Mouse (Mus musculus): ENCODE data around the gene Kcnj1.

Kcnj1 gene

DNA sequence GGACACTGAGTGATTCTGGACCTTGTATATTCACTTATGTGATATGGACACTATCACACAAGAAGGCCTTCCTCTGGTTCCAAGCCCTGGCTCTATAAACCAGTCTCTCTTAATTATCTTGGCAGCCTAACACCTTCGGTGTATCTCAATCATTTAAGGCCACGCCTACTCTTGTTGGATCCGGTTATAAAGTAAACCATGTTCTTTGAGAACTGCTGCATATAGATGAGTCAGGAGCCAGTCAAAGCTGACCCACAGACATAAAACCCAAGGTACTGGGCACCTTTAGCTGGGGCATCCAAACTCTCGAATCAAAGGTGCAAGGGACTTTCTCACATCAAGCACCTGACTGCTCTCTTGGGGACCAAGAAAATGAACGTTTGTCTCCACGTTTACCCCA, at the start of gene Kcnj1:
Kcnj1 (plus strand) TSS at position 292 of the 400 bp plus-strand sequence.
- DNase-seq (ENCODE audit: low spot score in 2 of 2), result no peak

DNA sequence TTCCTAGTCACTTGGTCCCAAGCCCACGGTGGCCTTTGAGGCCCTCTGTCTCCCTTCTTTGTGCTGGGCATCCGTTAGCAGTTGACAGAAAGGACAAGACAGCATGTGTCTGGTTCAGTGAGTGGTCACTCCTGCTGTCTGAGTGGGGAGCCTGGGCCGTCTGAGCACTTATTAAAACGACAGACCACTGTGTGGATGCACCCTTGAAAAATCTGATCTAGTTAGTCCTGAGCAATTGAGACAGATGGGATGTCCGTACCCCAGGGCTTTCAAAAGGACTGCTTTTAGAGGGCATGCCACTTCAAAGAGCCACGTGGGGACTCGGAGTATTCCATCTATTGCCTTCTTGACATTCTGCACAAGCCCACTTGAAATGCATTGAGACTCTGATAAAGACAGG, 48.7 kb upstream of the Kcnj1 start:
- no peak for DNase-seq (ENCODE audit: low spot score in 2 of 2)

DNA sequence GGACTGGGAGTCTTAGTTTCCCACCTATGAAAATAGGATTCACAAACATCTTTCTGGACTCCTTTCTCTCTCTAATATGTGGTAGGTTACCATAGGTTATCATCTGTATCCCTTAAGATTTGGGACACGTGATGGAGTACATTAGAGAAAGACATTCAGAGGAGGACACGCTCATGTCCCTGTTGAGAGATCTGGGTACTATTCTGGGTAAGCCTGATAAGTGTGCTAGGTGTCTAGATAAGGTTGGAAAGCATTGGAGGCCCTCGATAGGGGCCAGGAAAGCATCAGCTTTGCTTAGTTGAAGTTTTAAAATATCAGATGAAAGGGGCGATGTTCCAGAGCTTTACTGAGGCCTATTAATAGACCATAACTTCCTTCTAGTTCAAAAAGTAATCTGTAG, 43.5 kb upstream of the Kcnj1 start:
- no peak for DNase-seq (ENCODE audit: low spot score in 2 of 2)

DNA sequence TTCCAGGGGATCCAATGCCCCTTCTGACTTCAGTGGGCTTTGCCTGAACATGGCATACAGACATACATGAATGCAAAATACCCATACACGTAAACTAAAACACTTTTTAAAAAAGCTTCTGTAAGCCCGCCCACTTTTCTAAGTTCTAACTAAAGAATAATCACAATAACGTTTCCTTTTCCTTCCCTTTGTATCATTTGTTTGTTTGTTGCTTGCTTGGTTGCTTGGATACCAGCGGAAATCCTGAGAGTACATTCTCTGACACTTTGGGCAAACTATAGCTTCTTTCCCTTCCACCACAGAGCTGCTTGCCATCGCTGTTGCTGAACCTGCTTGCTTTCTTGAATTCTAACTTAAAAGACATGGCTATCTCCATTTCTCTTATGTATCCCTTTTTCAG, 41.1 kb upstream of the Kcnj1 start:
- DNase-seq (ENCODE audit: low spot score in 2 of 2), result no peak

DNA sequence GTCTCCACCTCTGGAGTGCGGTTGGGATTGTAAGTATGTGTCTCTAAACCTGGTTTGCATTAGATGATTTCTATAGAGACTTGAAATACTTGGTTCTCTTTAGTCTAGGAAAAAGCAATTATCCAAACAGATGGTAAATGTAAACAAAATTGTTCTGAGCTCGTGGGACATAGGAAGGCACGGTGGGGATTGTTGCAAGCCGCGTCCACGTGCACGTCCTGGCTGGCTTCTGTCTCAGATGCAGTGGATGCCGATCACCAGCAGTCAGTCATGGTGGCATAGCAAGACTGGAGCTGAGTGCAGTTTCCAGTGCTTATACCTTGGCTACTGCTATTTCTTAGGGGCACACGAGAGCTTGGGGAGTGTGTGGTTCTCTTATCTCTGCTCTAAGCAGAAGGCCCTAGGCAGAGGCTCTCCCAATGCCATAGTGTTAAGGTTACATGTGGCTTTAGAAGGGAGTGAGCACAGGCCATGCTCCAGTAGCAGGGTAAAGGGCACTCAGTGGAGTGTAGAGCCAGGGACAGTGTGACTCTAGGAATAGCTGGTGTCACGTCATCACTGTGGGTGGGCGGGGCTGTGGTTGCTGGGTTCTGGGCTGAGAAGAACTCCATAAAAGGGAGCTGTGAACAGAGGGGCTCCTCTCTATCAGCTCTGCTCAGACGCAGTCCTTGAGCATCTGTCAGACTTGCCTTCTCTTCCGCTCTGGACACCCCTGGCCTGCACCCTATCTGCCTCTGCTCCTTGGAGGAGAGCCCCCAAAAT, 36.7 kb upstream of the Kcnj1 start:
- DNase-seq (ENCODE audit: low spot score in 2 of 2), result no peak

DNA sequence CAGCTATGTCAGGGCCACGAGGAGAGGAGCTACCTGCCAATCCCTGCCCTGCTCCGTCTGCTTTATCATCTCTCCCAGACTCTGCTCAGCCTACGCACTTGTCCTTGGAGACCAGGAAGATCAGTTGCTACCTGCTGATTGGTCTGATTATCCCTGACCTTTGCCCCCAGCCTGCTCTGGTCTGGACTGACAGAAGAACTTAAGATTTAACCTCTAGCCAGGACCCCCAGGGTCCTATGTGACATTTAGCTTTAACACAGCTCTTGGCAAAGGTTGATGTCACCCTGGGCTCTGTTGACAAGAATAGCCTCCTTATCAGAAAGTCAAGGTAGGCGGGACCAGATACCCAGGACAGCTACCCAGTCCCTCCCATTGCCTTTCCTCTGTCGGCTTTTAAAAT, 31.5 kb upstream of the Kcnj1 start:
- no peak for DNase-seq (ENCODE audit: low spot score in 2 of 2)

DNA sequence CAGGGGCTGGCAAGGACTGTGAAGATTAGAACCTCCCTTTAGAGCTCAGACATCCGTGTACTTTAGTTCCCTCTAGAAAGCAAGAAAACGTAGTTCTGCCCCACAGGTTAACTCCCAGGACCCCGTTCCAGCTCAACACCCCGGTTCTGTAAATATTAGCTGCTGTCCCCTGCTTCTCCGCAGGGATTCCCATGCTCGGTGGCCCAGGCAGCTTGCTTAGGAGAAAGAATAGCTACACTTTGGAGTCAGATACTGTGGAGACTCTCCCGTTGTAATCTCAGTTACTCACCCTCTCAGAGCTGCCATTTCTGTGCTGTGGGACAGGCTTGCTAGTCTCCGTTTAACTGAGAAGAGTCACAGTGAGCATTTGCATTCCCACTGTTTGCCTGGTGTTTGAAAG, 29.4 kb upstream of the Kcnj1 start:
- DNase-seq (ENCODE audit: low spot score in 2 of 2), result no peak

DNA sequence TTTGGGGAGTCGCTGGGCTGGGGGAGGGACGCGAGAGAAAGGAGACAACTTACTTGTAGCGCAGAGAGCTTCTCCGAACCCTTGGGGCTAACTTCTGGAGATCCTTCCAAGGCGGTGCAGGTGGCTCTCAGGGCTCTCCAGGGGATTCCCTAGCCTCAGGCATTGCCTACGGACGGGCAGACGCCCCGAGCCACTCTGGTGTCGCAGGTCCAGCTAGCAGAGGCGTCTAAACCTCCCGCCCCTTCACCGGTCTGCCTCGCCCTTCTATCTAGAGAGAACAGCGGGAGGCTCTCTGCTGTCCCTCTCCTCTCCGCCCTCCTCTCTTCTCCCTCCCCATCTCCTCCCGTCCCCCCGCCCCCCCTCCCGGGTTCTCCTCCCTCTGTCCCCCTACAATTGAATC, 28.2 kb upstream of the Kcnj1 start, which contains the start of gene Kcnj5:
Kcnj5 (minus strand) TSS at position 300 of the 400 bp plus-strand sequence.
- no peak for DNase-seq (ENCODE audit: low spot score in 2 of 2)

DNA sequence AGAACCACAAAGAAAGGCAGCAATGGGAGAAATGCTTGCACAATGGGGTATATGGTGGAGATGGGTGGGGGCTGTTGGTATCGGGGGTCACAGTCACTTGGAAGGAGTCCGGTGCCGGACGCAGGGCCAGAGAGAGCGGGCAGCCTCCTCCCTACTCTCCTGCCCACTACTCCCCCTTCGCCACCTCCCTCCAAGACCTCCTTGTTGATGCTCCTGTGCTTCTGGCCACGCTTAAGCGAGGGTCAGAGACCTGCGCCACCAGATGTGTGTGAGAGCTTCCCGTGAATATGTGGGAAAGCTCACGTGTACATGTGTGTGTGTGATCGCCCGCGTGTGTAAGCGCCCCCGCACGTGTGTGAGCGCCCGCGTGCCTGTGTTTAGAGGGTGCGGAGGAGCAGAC, 27.8 kb upstream of the Kcnj1 start:
- DNase-seq (ENCODE audit: low spot score in 2 of 2), result peak in 1 of 2 experiments; percentile 28

DNA sequence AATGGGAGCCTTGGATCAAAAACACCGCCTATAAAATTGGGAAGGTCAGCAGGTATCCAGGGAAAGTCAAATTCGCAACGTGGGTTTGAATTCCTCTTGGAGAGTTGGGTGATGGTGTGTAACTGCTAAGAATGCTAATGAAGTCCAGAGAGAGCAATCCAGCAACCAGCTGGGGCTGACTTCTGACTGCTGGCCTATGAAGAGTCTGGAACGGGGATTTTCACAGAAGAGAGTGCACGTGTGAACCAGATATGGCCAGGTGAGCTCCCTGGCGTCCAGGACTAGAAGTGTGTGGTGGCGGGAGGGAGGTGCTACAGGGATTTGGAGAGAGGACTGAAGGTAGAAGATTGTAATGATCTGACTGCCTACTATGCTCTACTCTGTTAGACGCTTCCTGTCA, 24.2 kb upstream of the Kcnj1 start:
- DNase-seq (ENCODE audit: low spot score in 2 of 2), result no peak

DNA sequence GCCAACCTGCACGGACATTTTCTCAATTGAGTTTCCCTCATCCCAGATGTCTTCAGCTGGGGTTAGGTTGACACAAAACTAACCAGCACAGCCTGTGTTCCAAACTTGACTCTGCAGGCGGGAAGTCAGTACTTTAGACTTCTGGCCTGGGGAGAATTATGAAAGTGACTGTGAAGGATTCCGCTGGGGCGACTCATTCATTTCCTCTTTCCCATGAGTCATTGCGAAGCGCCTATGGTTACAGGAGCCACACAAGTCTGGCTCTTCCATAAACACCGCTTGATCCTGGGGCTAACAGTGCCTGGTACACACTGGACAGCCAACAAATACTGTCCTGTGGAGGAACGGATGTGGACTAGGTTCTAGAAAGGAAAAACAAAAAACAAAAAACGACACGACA, 22.9 kb upstream of the Kcnj1 start:
- DNase-seq (ENCODE audit: low spot score in 2 of 2), result no peak

DNA sequence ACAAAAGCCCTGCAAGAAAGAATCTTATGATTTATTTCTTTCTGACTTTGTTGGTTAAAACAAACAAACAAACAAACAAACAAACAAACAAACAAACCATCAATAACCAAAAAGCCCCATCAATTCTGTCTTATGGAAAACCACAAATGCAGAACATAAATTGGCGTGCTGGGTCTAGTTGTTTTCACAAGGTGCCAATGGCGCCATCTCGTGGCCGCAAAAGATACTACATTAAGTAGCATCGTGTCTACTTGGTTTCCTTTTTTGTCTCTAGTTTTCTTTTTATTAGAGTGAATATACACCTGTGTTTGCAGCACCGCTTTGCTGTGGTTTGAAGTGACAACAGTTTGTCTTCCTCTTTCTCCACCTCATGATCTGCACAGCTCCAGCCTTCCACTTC, 22.0 kb upstream of the Kcnj1 start:
- DNase-seq (ENCODE audit: low spot score in 2 of 2), result peak; percentile 65 to 87

DNA sequence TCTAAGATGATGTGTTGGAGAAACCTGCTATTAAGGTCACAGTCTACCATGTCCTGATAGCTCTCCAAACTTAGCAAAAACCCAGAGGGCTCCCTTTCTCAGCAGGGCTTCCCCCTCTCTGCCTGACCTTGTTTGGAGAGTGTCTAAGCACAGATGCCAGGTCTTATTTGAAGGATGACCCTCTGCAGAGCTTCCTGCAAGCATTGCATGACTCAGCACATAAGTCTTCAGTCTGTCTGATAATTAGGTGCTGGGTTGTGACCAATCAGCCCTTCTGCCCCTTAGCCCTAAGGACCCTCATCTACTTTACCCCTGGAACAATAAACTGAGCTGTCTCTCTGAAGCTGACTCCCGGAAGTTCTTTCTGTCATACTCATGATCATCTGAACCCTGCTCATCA, 11.5 kb upstream of the Kcnj1 start:
- no peak for DNase-seq (ENCODE audit: low spot score in 2 of 2)

DNA sequence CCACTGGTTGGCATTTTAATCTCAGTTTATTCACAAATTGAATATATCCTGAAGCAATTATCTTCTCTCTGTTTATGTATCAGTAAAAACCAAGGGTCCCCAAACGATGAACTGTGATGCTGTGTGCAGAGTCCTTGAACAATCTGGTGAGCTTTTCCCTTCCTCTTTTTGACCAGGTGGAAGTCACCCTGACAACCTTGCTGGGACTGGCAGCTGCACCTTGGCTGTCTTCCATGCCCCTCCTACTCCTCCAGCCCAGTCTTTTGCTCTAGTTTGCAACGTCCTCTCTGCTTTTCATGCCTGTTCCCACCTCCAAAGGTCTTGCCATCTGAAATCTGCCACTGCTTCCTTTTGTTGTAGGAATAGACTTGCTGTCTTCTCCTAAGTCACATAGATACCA, 3.5 kb upstream of the Kcnj1 start:
- no peak for DNase-seq (ENCODE audit: low spot score in 2 of 2)

DNA sequence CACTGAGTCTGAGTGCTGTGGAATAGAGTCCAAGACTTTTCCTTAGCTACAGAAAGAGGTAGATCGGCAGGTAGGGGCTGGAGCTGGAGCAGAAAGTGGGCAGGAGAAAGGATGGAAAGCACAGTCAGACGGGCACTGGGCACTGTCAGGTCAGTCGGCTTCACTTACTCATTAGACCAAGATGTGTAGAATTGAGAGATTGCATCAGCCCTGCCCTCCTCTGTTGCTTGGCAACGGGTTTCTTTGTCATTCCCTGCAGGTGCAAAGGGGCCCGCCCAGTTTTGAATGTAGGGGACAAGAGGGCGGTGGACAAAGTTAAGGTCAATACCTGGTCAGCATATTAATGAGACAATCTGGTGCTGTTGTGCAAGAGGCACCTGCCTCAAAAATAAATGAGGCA, 2.9 kb upstream of the Kcnj1 start:
- no peak for DNase-seq (ENCODE audit: low spot score in 2 of 2)

DNA sequence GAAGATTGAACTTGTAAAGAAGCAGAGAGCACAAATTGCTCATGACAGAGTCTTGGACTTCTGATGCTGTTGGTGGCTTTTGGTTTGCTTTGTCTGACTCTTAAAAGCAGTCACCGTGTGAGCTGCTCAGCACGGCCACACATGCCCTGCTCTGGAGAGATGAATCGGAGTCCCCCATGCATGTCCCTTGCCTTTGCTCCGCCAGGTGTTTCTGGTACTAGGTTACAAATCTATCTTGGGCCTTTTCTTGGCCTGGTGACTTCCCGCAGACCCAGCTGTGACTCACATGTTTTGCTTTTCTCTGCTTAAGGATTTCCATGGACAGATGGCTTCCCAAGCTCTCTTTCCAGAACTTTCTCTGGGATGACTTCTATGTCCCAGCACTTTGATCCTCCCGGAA, 1.4 kb downstream of the Kcnj1 start:
- DNase-seq (ENCODE audit: low spot score in 2 of 2), result no peak

DNA sequence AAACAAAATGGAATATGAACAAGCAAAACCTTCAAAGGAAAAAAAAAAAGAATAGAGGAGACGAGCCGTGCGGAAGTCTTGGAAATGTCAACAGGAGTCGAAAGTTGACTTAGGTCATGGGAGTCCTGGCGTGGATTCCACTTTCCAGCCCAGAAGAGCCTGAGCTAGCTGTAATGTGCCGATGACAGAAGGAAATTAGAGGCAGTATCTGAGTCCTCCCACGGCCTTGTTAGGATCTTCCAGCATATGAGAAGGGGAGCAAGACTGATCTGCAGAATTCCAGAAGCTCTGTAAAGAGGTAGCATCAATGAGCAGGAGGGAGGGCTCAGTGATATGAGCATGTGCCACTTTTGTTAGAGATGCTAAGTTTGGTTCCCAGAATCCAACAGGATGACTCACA, 3.7 kb downstream of the Kcnj1 start:
- no peak for DNase-seq (ENCODE audit: low spot score in 2 of 2)

DNA sequence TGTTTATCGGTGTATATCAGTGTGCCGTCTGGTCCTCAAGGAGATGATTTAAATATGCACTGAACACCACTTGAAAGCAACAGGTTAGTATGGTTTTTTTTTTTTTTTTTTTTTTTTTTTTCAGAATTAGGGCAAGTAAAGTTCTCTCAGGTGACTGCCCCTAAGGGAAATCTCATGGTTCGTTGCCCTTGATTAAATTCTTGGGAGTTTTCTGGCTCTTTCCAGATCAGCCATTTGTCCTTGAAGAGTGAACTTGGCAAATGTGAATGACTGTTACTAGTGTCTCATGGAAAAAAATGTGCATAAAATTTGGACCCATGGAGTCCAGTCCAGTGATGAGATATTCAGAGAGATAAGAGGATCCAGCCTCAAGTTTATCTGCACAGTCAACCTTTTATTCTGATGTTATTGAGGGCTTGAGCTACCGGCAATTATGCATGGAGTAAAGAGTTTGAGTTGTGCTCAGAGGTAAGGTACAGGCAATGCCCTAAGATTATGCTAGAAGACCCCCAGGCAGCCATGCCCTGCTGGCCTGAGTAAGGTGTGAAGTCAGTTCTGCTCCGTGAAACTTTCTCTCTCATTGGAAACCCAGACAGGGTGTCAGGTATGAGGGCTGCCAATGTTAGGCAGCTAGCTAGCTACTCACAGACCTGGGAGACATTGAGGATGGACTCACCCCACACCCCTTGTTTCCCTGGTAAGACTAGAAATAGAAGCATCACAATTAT, 4.7 kb downstream of the Kcnj1 start:
- no peak for DNase-seq (ENCODE audit: low spot score in 2 of 2)

DNA sequence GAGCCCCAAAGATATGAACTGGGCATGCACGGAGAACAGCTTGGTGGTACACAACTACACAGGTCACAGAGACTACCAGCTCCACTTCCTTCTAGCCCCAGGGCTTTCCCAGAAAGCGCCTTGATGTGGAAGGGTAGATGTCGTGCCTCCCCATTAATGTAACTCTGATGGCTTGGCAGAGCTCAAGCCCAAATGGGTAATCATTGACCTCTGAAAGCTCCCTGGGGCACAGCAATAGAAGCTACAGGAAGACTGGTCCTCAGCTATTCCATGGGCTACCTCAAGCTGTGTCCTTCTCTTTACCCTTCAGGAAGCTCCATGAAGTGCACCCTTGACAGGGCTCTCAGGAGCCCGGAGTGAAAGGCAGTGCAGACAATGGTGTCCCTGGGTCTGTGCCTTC, 12.6 kb downstream of the Kcnj1 start:
- no peak for DNase-seq (ENCODE audit: low spot score in 2 of 2)

DNA sequence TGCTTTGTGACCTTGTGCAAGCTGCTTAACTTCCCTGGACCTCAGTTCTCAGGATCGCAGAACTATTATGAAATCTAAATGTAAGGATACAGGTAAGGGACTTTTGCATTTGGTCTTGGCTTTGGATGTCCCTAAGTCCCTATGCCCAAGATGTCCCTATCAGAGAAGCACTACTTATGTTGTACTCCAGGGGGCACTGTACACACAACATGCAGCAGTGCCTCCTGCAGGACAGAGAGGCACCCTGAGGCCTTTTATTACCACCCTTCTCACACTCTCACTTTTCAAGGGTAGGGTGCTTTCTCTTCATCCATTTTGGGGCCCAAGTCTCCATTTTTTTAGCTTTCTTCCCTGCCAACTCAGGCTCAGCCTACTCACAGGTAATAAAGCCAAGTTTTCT, 15.8 kb downstream of the Kcnj1 start:
- DNase-seq (ENCODE audit: low spot score in 2 of 2), result no peak

DNA sequence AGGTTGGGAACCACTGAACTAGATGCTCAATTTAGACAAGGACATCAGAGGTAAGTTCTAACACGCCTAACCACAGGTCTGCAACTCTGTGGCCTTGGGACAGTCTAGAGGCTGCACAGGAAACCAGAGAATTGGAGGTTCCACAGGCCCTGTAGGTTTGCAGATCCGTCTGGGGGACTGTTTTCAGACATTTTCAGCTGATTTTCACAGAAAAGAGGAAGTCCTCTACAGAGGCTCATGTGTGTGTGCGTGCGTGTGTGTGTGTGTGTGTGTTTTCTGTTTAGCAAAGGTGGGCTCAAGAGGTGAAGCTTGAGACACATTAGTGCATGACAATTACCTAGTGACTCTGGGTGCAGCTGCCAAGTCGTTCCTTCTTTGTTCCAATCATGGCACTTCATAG, 18.8 kb downstream of the Kcnj1 start:
- DNase-seq (ENCODE audit: low spot score in 2 of 2), result no peak

DNA sequence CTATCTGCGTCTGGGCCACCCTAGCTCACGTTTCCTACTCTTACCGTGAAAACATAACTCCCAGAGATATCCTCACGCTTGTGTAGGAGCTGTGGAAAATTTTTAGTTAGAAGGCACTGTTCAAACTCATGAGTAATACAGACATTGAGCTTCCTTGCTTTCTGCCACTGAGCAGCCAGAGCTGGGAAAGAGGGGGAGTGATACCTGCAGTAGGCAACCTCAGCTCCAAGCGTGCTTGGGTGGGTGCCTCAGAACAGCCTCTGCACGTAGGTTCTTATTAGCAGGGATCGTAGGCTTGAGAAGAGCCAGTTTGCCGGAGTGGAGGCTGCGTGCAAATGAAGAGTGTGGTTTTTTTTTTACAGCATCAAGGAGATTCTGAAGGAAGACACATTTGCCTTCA, 19.4 kb downstream of the Kcnj1 start:
- peak; percentile 46 to 55 for DNase-seq (ENCODE audit: low spot score in 2 of 2)

DNA sequence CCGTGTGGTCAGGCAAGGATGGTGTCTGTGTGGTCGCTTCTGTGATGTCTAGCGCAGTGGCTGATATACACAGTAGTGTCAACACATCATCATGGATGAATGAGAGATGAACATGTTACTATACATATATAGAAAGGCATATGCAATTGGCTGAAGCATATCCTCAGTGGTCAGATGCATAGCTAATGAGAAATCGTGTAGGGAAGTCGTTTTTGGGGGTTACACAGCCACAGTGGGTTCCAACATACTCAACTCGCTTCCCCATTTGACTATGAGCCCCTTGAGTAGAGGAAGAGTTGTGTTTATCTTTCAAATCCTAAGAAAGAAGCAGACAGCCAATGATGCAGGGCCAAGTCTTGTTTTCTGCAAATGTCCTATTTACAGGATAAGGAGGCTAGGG, 20.4 kb downstream of the Kcnj1 start:
- DNase-seq (ENCODE audit: low spot score in 2 of 2), result no peak

DNA sequence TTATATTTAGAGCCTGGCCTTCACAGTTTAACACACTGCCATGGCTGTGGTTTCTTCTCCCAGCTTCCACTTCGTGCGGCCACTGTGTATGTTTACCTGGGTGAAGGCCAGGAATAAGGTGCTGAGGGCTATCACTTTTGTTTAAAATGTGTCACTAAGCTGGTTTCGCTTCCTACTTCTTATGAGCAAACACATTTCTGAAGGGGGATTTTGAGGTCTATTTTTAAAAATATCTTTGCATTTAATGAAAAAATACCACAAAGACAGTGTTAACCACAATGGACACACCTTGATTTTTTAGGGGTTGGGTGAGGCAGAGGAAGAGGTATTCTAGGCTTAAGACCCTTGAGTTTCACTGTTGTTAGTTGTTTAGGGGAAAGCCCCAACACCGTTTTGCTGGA, 22.5 kb downstream of the Kcnj1 start:
- DNase-seq (ENCODE audit: low spot score in 2 of 2), result no peak
